Mouse (Mus musculus) thymus, adult 2 months (tissue): ENCODE data around the gene Spata46.

ENCODE experiments used
- CTCF ChIP-seq: fragments of 200-500 bp; IDR thresholded peaks from 2 replicates; pipeline ENCODE4 v1.5.1; 2012; ENCODE audit warnings: mild to moderate bottlenecking, control low read depth, low read length, moderate library complexity, borderline replicate concordance; ENCODE audit not compliant: control insufficient read depth, poor library complexity, insufficient read depth; ENCODE audit errors: extremely low read depth
- POLR2A ChIP-seq: fragments of 200-500 bp; IDR thresholded peaks from 2 replicates; pipeline ENCODE4 v1.6.1; 2012; ENCODE audit warnings: mild to moderate bottlenecking, low read length, control low read depth, moderate library complexity; ENCODE audit not compliant: control insufficient read depth, poor library complexity, insufficient read depth; ENCODE audit errors: extremely low read depth

DNA sequence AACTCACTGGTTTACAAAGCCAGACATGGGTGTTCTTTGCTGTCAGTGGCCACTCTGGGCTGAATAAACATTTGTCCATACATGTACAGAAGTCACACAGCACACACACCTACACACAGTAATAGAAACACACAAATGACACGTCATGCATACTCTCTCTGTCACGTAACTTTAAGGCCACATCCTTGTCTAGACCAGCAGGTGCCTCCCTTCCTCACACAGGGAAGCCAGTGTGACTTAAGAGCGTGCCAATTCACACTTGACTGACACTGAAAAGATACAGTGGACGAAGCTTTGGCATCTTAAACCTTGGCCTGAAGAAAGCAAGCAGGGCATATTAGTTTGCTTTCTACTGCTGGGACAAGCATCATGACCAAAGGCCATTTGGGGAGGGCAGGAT, 24.2 kb downstream of the Spata46 start:
- no peak for TF ChIP-seq CTCF
- no peak for TF ChIP-seq POLR2A
